Mouse (Mus musculus) CH12.LX (cell line): ENCODE data around the gene Ebf1.

Experiments used
- CTCF ChIP-seq, 2 experiments: IDR thresholded peaks in 1 of 2; conservative IDR thresholded peaks in 1 of 2; 2 replicates each; pipeline ENCODE4 v1.5.1; 2011 to 2012; ENCODE audit warnings: low read depth in 2 of 2, low read length in 2 of 2, improper control_type of control experiment in 1 of 2, inconsistent platforms in 1 of 2, mild to moderate bottlenecking in 1 of 2, moderate library complexity in 1 of 2
- ZC3H11A ChIP-seq: IDR thresholded peaks from 2 replicates; pipeline ENCODE4 v1.6.1; 2012; ENCODE audit warnings: low read depth, mild to moderate bottlenecking, inconsistent platforms, low read length, improper control_type of control experiment

GRCm38 (mm10) chr11:44688542-44688941, 71.4 kb downstream of the Ebf1 start:
- TF ChIP-seq ZC3H11A, result no peak
- TF ChIP-seq CTCF (conservative IDR thresholded peaks at IDR 0.05 in 1 of 2, IDR thresholded peaks at IDR 0.05 in 1 of 2; ENCODE audit: low read depth in 2 of 2, low read length in 2 of 2), result no peak
